Mouse (Mus musculus): ENCODE data around the gene Dcst1.

DNA sequence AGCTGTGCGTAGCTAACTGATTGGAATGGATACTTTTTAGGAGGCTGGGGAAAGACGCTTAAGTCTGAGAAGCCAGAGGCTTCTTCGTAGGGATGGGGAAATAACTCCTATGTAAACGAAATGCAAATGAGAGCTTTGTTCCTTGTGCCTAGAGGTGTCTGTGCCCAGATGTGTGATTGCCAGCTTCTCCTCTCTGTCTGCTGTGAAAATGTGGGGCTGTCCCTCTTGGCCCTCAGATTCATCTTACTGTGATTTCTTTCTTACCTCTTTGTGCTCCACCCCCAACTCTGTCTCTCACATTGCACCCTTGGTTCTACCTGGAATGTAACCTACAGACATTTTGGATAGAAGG, 31.6 kb upstream of the Dcst1 start:
- TF ChIP-seq CTCF (IDR thresholded peaks at IDR 0.05; ENCODE audit: control insufficient read depth, insufficient read depth, insufficient replicate concordance, low read depth, low read length) (no peak), POLR2A (IDR thresholded peaks at IDR 0.05; ENCODE audit: control insufficient read depth, low read depth, low read length) (no peak)
